Mouse (Mus musculus) embryo, embryonic 9.5 days (tissue): Measurements from ENCODE around the gene Gm17087.
A peak's percentile ranks its signal among the peaks of the same experiment; 100 is the strongest.

Experiments used
- DNase-seq: peaks from one replicate; pipeline ENCODE4 v3.0.0-alpha.2; 2017; ENCODE audit errors: extremely low spot score

Gm17087 gene

DNA sequence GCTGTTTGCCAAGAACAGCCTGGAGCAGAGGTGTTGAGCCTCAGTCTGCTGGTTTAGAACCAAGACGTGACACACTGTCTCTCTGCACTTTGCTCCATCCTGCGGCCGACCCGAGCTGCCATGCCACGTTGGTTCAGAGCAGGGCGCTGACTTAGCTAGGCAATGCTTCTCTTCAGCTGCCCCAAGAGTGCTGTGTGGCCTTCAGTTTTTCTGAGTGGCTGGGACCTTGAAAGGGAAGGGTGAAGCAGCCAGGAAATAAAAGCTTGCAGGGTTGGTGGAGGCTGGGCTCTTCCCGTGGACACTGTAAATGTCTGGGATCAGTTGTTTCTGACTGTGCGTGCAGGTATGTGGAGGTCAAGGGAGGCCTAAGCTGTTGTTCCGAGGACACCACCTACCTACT is 20.4 kb downstream of the Gm17087 start:
- DNase-seq, result no peak

- DNase-seq, result peak; percentile 20
Measured at GRCm38 (mm10) chr17:8541974-8542538, 24.7 kb downstream of the Gm17087 start.

GRCm38 (mm10) chr17:8538102-8538501 is 28.6 kb downstream of the Gm17087 start:
- no peak for DNase-seq

DNA sequence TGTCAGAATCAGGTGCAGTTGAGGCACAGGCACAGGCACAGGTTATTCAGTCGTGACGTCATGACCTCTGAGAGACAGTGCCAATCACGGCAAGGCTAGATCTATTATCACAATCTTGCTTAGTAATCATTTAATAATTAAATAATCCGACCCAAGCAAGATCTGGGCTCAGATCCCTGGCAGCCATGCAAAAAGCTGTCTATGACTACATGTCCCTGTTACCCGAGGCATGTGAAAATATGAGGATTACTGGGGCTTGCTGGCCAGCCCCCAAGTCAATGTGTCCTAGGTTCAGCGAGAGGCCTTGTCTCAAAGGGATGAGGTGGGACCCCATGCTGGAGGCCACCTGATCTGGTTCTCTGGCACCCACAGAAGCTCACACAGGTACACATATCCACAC is 30.2 kb downstream of the Gm17087 start:
- DNase-seq, result no peak

- DNase-seq, result no peak
Measured at GRCm38 (mm10) chr17:8533828-8534227, 32.9 kb downstream of the Gm17087 start.

GRCm38 (mm10) chr17:8532609-8533008 is 34.1 kb downstream of the Gm17087 start:
- DNase-seq, result no peak

DNA sequence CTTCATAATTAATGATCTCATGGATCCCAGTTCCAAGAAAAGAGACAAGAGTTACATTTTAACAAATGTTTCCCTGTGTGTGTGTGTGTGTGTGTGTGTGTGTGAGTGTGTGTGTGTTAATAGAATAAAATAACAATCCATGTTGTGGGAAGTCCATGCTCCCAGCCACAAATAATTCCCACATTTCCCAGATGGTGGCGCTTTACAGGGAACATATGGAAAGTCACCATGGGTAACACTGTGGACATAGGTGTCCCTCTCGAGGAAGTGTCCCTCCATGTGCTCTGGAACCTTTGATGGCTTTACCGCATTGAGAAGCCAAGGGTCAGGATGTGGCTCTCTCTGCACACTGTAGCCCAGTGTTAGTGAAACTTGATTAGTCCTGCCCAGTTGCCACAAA is 38.1 kb downstream of the Gm17087 start:
- DNase-seq, result no peak

DNA sequence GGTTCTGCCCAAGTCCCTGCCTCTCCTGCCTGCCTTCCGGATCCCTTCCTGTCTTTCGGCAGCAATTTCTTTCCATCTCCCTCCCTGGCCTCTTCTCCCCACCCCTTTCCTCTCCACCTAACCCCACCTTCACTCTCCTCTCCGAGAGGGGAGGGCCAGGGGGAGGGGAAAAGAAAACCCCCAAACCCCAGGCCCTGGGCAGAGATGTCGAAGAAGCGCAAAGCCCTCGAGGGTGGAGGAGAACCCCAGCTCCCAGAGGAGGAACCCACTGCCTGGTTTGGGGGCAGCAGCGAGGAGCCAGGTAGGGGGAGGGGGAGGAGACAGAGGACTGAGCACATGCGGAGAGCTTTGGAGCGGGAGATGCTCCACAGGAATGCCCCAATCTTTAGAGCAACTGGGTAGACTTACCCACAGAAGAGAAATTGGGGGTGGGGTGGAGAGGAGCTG is 39.9 kb downstream of the Gm17087 start:
- DNase-seq, result no peak

DNA sequence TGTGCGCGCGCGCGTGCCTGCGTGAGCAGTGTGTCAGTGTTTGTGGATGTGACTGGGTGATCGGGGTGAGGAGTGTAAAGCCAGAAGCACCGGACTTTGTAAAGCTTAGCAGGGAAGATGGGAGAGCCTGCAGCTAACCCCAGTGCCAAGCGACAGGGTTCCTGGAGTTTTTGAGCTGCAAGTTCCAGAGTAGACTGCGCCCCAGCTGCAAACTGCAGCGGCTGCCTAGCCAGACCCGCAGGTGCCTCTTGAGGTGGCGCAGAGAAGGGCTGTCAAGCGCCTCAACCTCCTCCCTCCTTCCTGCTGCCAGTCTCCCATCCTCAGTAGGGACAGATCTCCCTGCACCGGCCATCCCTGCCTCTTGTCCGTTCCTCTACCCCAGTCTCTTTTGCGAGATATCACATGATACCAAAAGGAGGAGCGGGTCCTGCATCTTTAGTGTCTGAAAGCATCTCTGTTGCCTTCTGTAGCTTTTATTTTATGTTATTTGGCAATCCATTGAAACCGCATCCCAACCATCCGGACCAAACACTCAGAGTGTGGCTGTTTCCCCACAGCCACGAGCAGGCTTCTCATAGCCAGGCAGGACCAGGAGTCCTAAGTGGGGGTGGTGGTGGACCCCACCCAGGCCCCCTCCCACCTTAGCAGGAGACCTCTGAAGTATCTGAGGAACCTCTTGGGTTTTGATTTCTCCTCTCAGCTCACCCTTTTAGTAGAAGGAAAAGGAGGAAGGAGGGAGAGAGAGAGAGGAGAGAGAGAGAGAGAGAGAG is 40.6 kb downstream of the Gm17087 start:
- peak; percentile 32 for DNase-seq

- DNase-seq, result peak; percentile 43
Measured at GRCm38 (mm10) chr17:8525225-8525721, 41.5 kb downstream of the Gm17087 start, which contains the start of gene Pde10a. Gene Pde10a (plus strand): TSS chr17:8525372.

DNA sequence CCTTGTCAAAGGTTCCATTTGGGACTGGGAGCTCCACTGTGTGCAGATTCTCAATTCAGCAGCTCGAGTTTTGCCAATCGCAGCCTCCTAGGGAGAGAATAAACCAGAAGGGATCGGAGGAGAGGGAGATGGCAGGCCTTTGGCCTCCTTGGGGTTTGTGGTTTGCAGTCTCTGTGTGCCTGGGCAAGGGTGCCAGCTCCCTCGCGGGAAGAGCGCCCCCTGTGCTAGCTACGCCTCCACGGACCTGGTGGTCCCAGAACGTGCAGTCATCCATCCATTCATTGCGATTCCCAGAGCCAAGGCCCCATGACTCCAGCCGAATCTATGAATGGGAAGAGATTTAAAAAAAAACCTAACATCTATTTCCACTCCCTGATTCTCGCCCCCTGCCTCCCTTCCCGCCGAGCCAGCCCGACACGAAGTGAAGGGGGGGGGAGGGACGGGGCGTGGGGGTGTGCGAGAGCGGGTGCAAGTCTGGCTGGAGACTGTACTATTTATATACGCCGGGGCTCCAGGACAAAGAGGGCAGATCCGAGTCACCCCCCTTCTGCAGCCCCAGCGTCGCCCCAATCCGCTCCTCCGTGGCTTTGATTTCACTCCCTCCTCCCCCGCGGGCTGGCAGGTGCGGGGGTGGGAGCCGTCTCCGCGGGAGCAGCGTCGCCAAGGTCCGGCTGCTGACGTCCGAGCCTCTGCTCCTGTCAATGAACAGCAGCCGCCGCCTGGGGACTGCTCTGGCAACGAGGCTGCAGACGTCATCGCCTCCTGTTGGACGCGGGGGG is 42.2 kb downstream of the Gm17087 start:
- peak; percentile 68 for DNase-seq

DNA sequence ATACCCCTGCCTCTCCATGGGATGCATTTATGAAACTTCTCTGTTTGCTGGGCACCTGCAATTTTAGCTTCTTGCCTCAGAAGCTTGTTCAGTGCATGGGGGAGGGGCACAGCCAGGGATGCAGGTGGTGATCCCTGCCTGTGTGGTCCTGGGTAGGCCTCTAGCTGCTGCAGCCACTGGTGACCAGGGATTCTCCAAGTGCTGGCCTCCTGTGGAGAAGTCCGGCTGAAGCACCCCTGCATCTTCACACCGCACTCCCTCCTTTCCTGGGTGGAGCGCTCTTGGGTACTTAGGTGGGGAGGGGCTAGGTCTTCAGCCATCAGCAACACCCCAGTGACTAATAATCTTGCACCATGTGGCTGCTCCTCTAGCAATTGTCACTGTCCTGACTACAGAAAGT is 42.8 kb downstream of the Gm17087 start:
- no peak for DNase-seq

GRCm38 (mm10) chr17:8516006-8516405 is 50.7 kb downstream of the Gm17087 start:
- DNase-seq, result no peak
